Mouse (Mus musculus) G1E (cell line): Measurements from ENCODE around the gene Pet100.

Source experiments
- CTCF ChIP-seq: IDR thresholded peaks from 2 replicates; pipeline ENCODE4 v1.5.1; 2012; ENCODE audit warnings: low read depth, low read length, inconsistent platforms, mixed read lengths
- GATA1 ChIP-seq: IDR thresholded peaks from 2 replicates; pipeline ENCODE4 v1.6.1; 2012; ENCODE audit warnings: borderline replicate concordance, low read length, inconsistent platforms, mixed read lengths
- TAL1 ChIP-seq: conservative IDR thresholded peaks from 2 replicates; pipeline ENCODE4 v1.6.1; 2012; ENCODE audit warnings: low read depth, low read length, inconsistent platforms, mixed read lengths

- no peak for TF ChIP-seq CTCF
- TF ChIP-seq GATA1, result no peak
- TF ChIP-seq TAL1, result no peak
Observed at GRCm38 (mm10) chr8:3645804-3646203, 24.5 kb downstream of the Pet100 start.
